Mouse (Mus musculus): Measurements from ENCODE around the gene Tet3. TPM values are rescaled to one million over a fixed set of nuclear protein-coding genes. Genes with fewer than 3 reads are reported as not detected.

Tet3 gene
- total RNA-seq, 1 experiment from 2014 or later, result 13.4 TPM

- peak; percentile 69 to 81 for ATAC-seq (replicated peaks in 1 of 2; ENCODE audit: insufficient read depth in 1 of 2, low FRiP score in 2 of 2, low TSS enrichment in 1 of 2, low read depth in 1 of 2, poor library complexity in 2 of 2, severe bottlenecking in 2 of 2)
Observed at GRCm38 (mm10) chr6:83482418-83483085, 23.7 kb upstream of the Tet3 start.

- no peak for ATAC-seq (replicated peaks in 1 of 2; ENCODE audit: insufficient read depth in 1 of 2, low FRiP score in 2 of 2, low TSS enrichment in 1 of 2, low read depth in 1 of 2, poor library complexity in 2 of 2, severe bottlenecking in 2 of 2)
Observed at GRCm38 (mm10) chr6:83480019-83480655, 21.3 kb upstream of the Tet3 start.

- no peak for ATAC-seq (replicated peaks in 1 of 2; ENCODE audit: insufficient read depth in 1 of 2, low FRiP score in 2 of 2, low TSS enrichment in 1 of 2, low read depth in 1 of 2, poor library complexity in 2 of 2, severe bottlenecking in 2 of 2)
Observed at GRCm38 (mm10) chr6:83479193-83479592, 20.3 kb upstream of the Tet3 start.

GRCm38 (mm10) chr6:83478628-83479027 lies 19.7 kb upstream of the Tet3 start:
- ATAC-seq (replicated peaks in 1 of 2; ENCODE audit: insufficient read depth in 1 of 2, low FRiP score in 2 of 2, low TSS enrichment in 1 of 2, low read depth in 1 of 2, poor library complexity in 2 of 2, severe bottlenecking in 2 of 2), result no peak

GRCm38 (mm10) chr6:83478217-83478616 lies 19.3 kb upstream of the Tet3 start:
- ATAC-seq (replicated peaks in 1 of 2; ENCODE audit: insufficient read depth in 1 of 2, low FRiP score in 2 of 2, low TSS enrichment in 1 of 2, low read depth in 1 of 2, poor library complexity in 2 of 2, severe bottlenecking in 2 of 2), result no peak

GRCm38 (mm10) chr6:83475431-83475830 lies 16.5 kb upstream of the Tet3 start:
- ATAC-seq (replicated peaks in 1 of 2; ENCODE audit: insufficient read depth in 1 of 2, low FRiP score in 2 of 2, low TSS enrichment in 1 of 2, low read depth in 1 of 2, poor library complexity in 2 of 2, severe bottlenecking in 2 of 2), result 0 out of 4 replicates have a peak, but pooled peaks of 1 of the 2 experiments have one; percentile 18

GRCm38 (mm10) chr6:83473240-83473639 lies 14.4 kb upstream of the Tet3 start:
- peak; percentile 70 to 85 for ATAC-seq (replicated peaks in 1 of 2; ENCODE audit: insufficient read depth in 1 of 2, low FRiP score in 2 of 2, low TSS enrichment in 1 of 2, low read depth in 1 of 2, poor library complexity in 2 of 2, severe bottlenecking in 2 of 2)

GRCm38 (mm10) chr6:83471739-83472138 lies 12.9 kb upstream of the Tet3 start:
- ATAC-seq (replicated peaks in 1 of 2; ENCODE audit: insufficient read depth in 1 of 2, low FRiP score in 2 of 2, low TSS enrichment in 1 of 2, low read depth in 1 of 2, poor library complexity in 2 of 2, severe bottlenecking in 2 of 2), result no peak

- ATAC-seq (replicated peaks in 1 of 2; ENCODE audit: insufficient read depth in 1 of 2, low FRiP score in 2 of 2, low TSS enrichment in 1 of 2, low read depth in 1 of 2, poor library complexity in 2 of 2, severe bottlenecking in 2 of 2), result no peak
Observed at GRCm38 (mm10) chr6:83464011-83464410, 5.1 kb upstream of the Tet3 start.

GRCm38 (mm10) chr6:83456984-83457810 lies 1.7 kb downstream of the Tet3 start:
- peak in 1 of 2 experiments; percentile 29; a peak in 1 of 4 replicates for ATAC-seq (replicated peaks in 1 of 2; ENCODE audit: insufficient read depth in 1 of 2, low FRiP score in 2 of 2, low TSS enrichment in 1 of 2, low read depth in 1 of 2, poor library complexity in 2 of 2, severe bottlenecking in 2 of 2)

GRCm38 (mm10) chr6:83456131-83456983 lies 2.5 kb downstream of the Tet3 start:
- ATAC-seq (replicated peaks in 1 of 2; ENCODE audit: insufficient read depth in 1 of 2, low FRiP score in 2 of 2, low TSS enrichment in 1 of 2, low read depth in 1 of 2, poor library complexity in 2 of 2, severe bottlenecking in 2 of 2), result peak; percentile 25 to 37; a peak in 3 of 4 replicates

- ATAC-seq (replicated peaks in 1 of 2; ENCODE audit: insufficient read depth in 1 of 2, low FRiP score in 2 of 2, low TSS enrichment in 1 of 2, low read depth in 1 of 2, poor library complexity in 2 of 2, severe bottlenecking in 2 of 2), result peak; percentile 35 to 38
Observed at GRCm38 (mm10) chr6:83455328-83456130, 3.4 kb downstream of the Tet3 start.

- no peak for ATAC-seq (replicated peaks in 1 of 2; ENCODE audit: insufficient read depth in 1 of 2, low FRiP score in 2 of 2, low TSS enrichment in 1 of 2, low read depth in 1 of 2, poor library complexity in 2 of 2, severe bottlenecking in 2 of 2)
Observed at GRCm38 (mm10) chr6:83453706-83454105, 5.2 kb downstream of the Tet3 start.

GRCm38 (mm10) chr6:83450451-83451303 lies 8.2 kb downstream of the Tet3 start:
- peak; percentile 22; a peak in 1 of 4 replicates for ATAC-seq (replicated peaks in 1 of 2; ENCODE audit: insufficient read depth in 1 of 2, low FRiP score in 2 of 2, low TSS enrichment in 1 of 2, low read depth in 1 of 2, poor library complexity in 2 of 2, severe bottlenecking in 2 of 2)

- peak in 1 of 2 experiments; percentile 7; a peak in 1 of 4 replicates for ATAC-seq (replicated peaks in 1 of 2; ENCODE audit: insufficient read depth in 1 of 2, low FRiP score in 2 of 2, low TSS enrichment in 1 of 2, low read depth in 1 of 2, poor library complexity in 2 of 2, severe bottlenecking in 2 of 2)
Observed at GRCm38 (mm10) chr6:83449440-83449839, 9.4 kb downstream of the Tet3 start.

- ATAC-seq (replicated peaks in 1 of 2; ENCODE audit: insufficient read depth in 1 of 2, low FRiP score in 2 of 2, low TSS enrichment in 1 of 2, low read depth in 1 of 2, poor library complexity in 2 of 2, severe bottlenecking in 2 of 2), result peak; percentile 8 to 44; a peak in 3 of 4 replicates
Observed at GRCm38 (mm10) chr6:83448911-83449310, 10.0 kb downstream of the Tet3 start.

Data from hematopoietic stem cell, adult 5-6 weeks (primary cell).